Mouse (Mus musculus): ENCODE results near the gene Elovl7.

The Elovl7 gene

DNA sequence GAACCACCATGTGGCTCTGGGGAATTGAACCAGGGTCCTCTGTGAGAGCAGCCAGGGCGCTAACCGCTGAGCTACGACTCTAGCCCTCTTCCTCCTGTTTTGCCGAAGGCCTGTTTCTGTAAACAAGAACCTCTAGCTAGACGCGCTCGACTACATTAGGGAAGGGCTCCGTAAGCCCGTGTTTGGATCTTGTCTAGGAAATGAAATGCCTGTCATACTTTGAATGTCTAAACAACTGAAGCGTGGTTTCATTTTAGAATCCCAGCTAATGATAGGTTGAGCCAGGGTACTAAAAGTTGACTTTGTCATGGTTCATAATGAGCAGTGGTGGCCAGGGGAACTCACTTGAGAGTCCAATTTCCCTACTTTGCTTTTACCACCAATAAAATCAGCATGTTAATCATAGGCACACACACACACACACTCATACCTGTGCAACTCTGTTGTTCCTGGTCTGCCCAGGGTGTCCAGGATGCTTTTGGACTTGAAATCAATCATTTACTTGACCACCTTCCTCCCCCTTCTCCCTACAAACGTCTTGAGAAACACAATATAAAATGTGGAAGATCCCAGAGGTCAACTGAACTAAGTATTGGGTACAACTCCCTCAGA is 31.0 kb downstream of the Elovl7 start:
- DNase-seq (ENCODE audit: low read depth): no peak

DNA sequence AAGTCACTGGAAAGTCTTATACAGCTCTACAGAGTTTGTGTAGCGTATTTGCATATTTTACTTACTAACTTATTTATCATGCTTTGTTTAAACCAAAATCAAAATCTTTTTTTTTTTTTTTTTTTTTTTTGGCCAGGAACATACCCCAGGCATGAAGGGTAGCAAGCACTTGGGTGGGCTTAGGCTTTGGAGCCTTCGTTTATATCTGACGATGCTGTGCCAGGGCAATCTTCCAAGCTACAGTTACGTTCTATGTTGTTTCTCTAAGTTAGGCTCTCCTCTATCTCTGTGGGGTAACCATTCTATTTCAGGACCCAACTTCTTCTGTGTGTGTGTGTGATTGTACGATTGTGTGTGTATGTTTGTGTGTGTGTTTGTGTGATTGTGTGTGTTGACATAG is 36.9 kb downstream of the Elovl7 start:
- no peak for DNase-seq (ENCODE audit: low read depth)

DNA sequence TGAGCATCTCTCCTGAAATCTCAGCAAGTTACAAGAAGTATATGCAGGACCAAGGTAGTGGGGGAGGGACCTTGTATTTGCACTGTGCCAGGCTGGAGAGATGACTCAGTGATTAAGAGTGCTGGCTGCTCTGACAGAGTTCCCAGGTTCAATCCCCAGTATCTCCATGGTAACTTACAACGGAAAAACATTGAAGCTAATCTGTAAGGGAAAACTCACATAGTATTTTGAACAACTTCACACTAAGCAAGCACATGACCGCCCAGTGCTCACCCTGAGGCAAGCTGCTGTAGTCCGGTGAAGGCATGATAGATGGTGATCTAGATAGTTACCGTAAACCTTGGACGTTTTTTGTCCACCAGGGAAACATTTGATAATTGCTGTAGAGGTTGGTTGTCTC is 39.8 kb downstream of the Elovl7 start:
- DNase-seq (ENCODE audit: low read depth): peak; percentile 65

DNA sequence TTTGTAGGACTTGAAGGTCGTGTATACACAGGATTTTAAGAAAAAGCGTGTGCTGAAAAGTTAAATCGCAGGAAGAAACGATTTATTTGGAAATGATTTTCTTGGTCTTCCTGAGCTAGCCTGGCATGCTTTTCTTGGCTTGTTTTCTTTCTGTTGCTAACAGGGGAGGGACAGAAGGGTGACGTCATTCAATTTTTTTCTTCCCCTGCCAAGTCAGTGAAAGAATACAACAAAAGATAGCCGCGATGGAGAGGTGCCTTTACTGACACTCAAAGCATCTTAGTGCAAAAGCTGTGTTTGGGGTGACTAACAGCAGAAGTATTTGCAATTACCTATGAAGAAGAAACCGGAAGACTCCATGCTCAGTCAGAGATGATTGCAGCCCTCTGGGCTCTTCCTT is 48.8 kb downstream of the Elovl7 start:
- DNase-seq (ENCODE audit: low read depth): peak; percentile 56

DNA sequence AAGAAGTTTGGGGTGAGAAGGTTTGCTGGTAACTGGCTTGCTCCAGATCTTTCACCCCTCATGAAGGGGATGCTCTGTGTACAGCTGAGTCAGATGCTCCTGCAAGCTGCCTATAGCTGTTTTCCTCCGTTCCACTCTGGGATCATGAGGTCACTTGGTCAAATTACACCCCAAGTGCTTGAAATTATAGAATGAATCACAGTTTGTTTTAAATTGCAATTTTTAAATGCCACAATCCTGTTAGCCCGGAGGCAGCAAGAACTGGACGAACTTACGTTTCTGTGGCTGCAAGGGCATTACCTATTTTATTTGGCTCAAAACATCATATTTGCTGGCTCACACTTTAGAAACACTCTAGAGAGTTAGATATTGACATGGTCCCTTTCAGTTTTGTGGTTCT is 51.2 kb downstream of the Elovl7 start:
- DNase-seq (ENCODE audit: low read depth): peak; percentile 67

DNA sequence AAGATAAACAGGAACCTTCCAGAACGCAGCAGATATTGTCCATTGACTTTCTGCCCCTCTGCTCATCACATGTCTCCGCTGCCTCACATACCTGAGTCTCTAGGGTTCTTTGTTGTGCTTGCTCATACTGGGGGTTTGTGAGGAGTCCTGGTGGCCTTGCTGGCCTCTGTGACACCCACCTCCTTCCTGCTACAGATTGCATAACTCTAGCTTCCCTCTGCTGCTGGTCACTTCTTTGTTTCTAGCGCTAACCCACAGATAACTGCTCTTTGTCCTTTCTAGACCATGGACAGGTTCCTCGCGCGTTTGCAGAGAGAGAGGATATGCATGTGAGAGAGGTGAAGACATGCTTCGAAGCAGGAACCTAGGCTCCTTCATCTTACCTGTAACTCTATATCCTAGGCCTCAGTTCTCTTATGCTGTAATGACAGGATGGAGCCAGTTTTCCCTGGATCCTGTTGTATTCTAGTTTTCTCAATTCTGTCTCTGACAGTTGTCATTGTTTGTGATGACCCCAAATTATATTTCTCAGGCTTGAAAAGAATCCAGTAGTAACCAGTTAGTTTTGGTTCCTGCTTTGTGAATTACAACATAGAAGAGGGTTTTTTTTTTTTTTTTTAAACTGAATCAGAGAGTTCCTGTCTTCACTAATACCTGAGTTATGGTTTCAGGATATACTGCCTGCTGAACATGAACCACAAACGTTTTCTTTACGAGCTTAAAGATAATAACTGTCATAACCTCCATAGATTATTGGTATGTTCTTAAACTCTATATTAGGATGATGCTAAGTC is 53.8 kb downstream of the Elovl7 start:
- DNase-seq (ENCODE audit: low read depth): no peak

DNA sequence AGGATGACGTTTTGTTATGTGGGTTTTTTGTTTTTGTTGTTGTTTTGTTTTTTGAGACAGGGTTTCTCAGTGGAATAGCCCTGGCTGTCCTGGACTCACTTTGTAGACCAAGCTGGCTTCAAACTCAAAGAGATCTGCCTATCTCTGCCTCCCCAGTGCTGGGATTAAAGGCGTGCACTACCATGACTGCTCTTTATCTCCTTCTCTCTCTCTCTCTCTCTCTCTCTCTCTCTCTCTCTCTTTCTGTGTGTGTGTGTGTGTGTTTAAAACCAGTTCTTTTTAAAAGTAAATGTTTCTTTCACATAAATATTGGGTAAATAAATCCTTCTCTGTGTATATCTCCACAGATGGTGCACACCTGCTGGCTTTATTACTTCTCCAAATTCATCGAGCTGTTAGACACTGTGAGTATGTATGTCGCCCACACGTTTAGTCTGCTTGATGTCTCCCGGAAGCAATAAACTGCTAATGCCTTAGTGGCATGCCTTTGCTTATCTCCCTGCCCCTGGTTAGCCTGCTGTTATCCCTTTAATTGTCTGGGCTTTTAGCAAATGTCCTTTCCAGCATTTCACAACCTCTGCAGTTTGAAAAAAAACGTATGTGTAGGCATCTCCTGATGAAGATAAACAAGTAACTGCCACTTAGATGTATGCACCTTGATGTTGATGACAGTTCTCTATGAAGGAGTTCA is 57.4 kb downstream of the Elovl7 start:
- no peak for DNase-seq (ENCODE audit: low read depth)

DNA sequence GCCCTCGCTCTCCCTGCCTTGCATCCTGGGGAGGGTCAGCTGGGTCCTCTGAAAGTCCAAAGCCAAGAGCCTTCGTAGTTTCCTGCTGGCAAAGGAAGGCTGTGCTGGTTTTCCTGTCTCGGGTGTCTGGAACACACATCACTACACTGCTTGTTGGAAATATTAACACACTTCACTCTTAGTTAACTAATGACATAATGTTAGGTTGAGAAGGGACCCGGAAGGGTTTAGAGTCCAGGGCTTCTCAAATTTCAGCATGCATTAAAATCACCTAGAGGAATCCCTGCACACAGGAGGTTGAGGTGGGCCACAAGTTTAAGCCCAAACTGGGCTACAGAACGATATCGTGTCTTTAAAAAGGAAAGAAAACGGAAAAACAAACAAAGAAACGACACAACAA is 58.1 kb downstream of the Elovl7 start:
- no peak for DNase-seq (ENCODE audit: low read depth)

DNA sequence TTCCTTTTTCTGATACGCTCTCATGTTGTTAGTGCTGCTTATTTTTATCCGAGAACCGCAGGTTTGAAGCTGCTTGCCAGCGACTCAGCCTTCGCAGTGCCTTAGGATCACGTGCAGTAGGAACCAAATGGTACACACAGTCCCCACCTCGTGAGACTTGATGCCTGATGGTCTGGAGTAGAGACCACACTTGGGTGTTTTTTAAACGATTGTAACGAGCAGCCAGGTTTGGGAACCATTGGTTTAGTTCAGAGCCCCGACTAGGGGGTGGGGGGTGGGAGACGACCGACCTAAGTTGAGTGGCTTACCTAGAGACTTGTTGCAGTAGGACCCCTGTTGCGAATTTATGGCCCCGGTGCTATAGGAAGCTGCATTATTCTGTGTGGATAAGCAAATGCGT is 58.8 kb downstream of the Elovl7 start:
- no peak for DNase-seq (ENCODE audit: low read depth)

DNA sequence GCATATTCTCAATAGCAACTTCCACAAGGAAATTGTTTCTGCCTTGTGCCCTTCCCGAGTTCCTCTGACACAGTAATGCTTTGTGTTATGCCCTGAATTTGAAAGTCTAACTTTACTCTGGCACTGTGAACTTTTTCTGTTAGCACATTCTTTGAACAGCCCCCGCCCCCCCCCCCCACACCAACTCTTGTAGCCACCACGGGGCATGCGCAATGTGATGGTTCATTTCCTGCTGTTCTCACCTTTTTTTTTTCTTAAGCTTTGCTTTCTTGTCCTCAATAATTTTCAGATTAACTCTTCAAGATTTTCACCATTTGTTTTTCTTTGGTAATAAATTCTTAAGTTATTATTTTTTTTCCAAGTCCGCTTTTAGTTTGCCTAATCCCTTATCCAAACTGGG is 59.3 kb downstream of the Elovl7 start:
- no peak for DNase-seq (ENCODE audit: low read depth)

DNA sequence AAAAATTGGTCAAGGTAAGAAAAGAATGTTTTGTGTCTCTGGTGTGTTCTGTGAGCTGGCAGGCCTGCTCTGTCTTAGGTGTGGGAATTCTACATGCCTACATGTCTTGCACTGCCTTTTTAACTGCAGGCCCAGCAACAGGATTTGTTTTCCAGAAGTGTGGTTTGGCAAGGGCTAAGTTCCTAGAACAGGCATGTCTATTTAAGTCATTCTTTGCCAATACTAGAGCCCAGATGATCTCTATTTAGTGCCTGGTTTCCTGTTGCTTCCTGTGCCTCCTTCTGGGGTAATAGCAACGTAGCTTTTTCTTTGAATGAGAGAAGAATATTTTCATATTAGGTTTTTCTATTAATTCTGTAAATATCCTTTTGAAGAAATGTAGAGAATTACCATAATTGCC is 62.4 kb downstream of the Elovl7 start:
- DNase-seq (ENCODE audit: low read depth): peak; percentile 71

DNA sequence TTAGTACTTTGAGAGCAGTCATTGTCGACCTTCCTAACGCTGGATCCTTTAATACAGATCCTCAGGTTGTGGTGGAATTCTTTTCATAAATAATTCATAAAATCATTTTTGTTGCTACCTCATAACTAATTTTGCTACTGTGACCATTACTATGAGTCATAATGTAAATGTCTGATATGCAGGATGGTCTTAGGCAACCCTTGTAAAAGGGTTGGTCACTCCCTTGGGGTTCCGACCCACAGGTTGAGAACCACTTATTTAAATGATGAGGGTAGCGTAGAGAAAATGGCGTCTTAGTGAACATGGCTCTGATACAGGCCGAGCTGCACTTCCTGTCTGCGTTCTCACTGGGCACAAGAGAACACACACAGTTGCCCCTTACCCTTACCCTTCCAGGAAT is 63.1 kb downstream of the Elovl7 start:
- no peak for DNase-seq (ENCODE audit: low read depth)

DNA sequence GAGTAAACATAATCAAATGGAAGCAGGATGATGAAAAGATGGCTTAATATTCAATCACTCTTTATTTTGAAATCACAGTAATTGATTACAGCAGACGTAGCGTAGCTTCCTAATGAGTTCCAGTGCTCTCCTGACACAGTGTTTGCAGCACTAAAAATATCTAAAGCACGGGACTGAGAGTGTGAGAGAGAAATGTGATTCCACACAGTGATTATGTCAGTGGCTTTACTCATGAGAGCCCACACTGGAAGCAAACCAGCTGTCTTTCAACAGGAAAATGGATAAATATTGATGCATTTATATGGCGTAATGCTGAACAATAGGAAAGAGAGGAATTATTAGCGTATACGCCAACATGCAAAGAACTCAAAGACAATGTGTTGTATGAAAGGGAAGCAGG is 64.4 kb downstream of the Elovl7 start:
- DNase-seq (ENCODE audit: low read depth): peak; percentile 63

DNA sequence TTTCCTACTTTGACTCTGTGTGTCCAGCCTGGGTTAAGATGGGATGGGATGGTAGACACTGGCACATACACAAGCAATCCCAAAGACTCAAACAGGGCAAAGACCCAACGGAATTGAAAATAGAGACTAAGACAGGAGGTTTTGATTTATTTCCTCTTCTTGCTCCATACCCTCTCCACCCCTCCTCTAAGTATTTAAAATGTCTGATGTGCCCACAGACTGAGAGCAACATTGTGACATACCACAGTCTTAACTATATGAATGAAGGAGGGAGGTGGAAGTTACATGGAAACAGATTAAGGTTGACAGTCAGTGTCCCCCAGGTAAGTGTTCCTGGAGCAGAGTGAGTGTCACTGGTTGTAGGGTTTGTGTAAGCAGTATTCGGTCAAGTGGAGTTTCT is 70.1 kb downstream of the Elovl7 start:
- DNase-seq (ENCODE audit: low read depth): no peak

DNA sequence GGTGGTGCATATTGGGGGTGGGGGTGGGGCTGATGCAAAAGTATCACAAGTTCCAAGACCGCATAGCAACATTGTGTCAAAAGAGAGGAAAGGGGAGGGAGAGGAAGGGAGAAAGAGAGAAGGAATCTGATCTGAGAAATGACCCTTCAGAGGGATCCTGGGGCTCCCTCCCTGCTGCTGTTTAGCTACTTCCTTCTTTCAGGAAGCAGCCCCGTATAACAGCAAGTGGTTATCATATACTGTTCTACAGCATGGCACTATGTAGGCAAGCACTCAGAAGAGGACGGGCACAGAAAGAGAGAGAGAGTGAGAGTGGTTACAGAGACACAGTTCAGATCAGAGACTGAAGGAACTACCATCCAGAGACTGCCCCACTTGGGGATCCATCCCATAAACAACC is 73.7 kb downstream of the Elovl7 start:
- DNase-seq (ENCODE audit: low read depth): no peak

DNA sequence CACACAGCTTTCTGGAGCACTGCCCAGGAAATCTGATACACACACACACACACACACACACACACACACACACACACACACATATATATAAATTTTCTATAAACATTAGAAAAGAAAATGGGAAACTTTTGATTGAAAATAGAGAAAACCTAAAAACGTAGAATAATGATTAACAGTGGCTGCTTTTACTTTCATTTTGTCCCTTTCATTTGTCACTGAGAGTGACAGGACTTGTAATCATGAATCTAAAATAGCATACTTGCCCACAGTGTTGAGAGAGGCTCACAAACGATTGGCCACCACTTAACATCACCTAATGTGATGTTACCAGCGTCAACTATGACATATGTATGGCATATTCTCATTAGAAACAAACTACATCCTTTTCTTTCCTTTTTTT is 75.2 kb downstream of the Elovl7 start:
- no peak for DNase-seq (ENCODE audit: low read depth)

DNA sequence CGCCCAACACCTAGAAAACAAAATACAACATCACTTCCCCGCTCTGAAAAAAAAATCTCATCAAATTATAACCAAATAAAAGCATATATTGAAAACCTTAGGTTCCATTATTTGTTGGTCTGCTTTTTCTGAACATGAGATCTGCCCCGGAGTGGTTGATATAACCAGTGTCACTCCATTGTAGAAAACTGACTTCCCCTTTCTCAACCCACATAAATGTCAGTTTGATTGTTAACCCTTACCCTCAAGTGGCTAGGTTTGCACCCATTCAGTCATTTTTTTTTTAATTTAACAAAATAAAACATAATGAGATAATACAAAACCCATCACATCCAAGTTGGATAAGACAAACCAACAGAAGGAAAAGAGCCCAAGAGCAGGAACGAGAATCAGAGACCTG is 76.1 kb downstream of the Elovl7 start:
- DNase-seq (ENCODE audit: low read depth): no peak

DNA sequence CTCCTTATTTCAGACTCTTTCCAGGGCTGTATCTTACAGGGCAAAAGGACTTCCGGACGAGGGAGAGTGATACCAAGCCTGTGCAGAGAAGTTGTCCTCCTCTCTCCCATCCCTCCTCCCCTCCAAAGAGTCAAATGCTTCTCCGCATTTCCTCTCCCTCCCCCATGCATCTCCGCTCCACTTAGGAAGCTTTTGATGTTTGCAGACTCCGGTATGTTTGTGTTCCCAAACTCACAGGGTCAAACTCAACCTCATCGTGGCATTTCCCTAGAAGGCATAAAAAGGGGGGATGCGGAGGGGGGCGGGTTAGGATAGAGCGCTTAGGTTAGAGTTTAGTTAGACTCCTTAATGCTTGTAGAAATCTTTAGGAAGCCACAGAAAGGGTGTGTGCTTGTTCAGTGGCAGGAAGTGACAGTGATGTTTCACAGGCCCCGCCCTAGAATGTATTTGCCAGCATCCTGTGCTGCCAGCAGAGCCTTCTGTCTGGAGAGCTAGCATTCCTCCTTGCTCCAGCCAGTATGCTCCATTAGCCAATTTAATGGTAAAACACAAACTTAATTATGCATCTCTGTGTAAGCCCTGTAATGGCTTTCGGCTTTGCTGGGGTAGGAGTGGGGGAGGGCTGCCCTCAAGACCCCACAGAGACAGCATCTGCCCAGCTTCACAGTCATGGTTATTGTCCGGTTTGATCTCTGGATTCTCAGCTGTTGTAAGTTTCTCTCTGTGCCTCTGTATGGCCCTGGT is 83.3 kb downstream of the Elovl7 start:
- DNase-seq (ENCODE audit: low read depth): peak; percentile 37

DNA sequence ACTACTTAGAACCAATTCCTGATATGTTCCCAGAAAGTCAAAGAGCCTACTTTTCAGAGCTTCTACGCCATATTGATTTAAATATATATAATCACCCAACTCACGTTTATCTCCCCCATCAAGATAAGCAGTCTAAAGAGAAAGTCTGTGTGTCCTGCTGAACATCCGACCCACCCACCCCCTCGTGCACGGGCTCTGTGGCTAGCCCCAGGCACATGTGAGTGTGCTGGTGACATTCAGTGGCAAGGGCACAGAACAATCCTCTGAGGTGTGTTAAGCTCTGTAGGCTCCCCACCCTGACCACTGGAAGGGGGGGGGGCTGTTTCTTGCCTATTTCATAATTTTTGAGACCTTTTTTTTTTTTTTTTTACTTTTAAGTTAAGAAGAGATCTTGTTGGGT is 84.0 kb downstream of the Elovl7 start:
- no peak for DNase-seq (ENCODE audit: low read depth)

DNA sequence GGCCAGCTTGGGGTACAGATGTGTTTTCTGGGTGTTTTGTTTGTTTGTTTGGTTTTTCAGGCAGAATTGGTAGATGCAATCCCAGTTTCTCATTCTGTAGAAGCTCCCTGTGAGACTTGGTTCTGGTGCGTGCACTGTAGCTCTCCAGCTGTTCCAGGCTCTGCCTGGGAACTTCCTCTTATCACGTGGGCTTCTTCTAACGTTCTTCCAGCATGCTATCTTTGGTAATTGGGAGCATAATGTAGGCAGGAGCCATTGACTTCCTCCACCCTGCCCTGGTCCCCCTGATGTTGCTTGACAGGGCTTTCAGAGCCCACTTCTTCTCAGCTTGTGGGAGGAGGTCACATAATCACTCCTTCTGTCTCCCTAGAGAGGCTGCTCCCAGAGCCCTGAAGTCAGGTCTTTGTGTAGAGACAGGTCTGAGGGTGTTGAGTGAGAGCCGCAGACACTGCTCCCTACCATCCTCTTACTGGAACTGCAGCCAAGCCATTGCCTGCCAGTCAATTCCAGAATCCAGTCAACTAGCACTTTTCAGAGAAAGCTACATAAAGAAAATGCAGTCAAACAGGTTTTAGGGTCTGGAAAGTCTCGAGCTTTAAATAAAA is 86.2 kb downstream of the Elovl7 start:
- DNase-seq (ENCODE audit: low read depth): peak; percentile 15

DNA sequence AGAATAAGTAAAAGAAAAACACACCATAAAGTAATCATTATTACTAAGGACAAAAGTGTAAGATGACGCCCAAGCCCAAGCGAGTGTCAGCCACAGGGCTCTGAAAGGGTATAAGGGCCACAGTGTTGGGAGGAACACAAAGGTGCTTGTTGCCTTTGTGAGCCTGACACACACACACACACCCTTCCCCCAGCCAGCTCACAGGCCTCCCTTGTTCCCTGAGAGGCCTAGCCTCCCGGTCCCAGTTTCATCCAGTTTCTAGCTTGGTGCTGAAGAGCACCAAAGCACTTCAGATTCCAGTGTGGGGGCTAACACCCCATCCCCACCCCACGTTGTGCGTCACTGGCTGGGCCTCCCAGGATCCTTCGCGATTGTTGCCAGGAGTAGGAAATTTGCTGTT is 87.2 kb downstream of the Elovl7 start:
- no peak for DNase-seq (ENCODE audit: low read depth)

DNA sequence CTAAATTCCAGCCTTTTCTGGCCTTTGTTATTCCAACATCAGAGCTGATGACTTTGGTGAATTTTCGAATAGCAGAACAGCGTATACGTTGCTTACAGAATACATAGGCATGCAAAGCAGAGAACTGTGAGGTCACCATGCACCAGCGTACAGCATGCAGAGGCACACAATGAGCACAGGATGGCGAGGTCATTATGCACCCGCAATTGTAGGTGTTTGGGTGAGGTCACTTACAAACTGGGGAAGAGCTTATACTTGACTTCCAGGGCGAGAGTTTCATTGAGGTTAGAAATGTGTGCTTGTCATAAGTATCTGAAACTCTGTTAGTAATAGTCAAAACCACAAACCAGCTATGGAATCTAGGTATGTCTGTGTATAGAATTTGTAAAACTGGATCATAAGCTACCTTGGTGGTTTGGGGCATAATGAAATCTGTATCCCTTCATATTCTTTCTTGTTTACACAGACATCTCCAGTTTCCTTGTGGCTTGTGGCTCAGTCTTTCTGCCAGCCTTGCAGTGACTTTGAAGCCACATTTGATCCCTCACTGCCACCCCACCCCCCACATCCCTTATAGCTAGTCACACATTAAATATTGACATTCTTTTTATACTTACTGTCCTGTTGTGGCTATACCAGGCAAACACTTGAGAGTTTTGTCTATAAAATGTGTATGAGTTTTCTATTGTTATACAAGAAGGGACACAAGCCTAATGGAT is 88.9 kb downstream of the Elovl7 start:
- DNase-seq (ENCODE audit: low read depth): no peak

Data from NIH3T3 (cell line).